Mouse (Mus musculus) neural tube, postnatal 0 days (tissue): ENCODE measurements around the gene Gm21977. TPM values are rescaled to one million over a fixed set of nuclear protein-coding genes. Genes with fewer than 3 reads are reported as not detected.

Experiments
- polyA plus RNA-seq: library from polyadenylated mRNA; unstranded; fragments of >200 nt; fragmentation: Nextera tagmentation; extraction: Ambion mirVana; gene quantifications from 2 replicates; pipeline ENCODE4 v1.2.1, GENCODE M21; 2015

Gm21977 gene
- polyA plus RNA-seq, result not detected in 2 replicates

DNA sequence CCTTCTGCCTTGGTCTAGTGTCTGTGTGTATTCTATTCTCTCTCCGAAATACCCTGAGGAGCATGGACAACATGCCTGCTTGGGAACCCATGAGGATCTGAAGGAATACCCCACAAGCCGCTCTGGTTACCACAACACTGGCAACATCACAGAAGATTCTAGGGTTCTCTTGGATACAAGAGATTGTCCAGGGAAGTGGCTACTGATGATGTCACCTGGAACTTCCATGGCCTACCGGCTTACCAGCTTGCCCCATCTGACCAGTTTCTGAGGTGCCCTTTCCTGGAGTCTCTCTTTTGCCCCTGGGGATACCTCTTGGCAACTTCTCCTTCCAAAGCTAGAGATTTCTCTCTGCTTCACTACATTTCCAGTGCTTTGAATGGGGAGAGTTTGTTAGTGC, at the start of gene Gm21977:
Gene Gm21977 (minus strand): TSS at position 101 of the 400 bp plus-strand sequence.

Other genes with a start within 250 kb of the Gm21977 start
- not detected in 2 replicates for gene Gm3633, start 211.6 kb downstream of the Gm21977 start, polyA plus RNA-seq
- gene Gm10378, start 197.5 kb downstream of the Gm21977 start, polyA plus RNA-seq, result not detected in 2 replicates
- gene Gm3015, start 84.7 kb downstream of the Gm21977 start, polyA plus RNA-seq, result not detected in 2 replicates
- not detected in 2 replicates for gene Gm10377, start 55.5 kb downstream of the Gm21977 start, polyA plus RNA-seq
- gene Gm8082, start 140.1 kb upstream of the Gm21977 start, polyA plus RNA-seq, result not detected in 2 replicates
- not detected in 2 replicates for gene Gm10376, start 162.2 kb upstream of the Gm21977 start, polyA plus RNA-seq
- 0.19 TPM in 1 of 2 replicates, not detected in the other for gene Gm8094, start 223.2 kb upstream of the Gm21977 start, polyA plus RNA-seq
- gene Gm8104, start 247.1 kb upstream of the Gm21977 start, polyA plus RNA-seq, result 0.52 and 0.57 TPM in 2 replicates